Mouse (Mus musculus) forebrain, embryonic 16.5 days (tissue): ENCODE results near the gene BC028528. TPM values are rescaled to one million over a fixed set of nuclear protein-coding genes. Genes with fewer than 3 reads are reported as not detected.
"Not testable (repeated sequence)": the region's sequence is repeated elsewhere in the genome, so short reads cannot be mapped to it uniquely, and the experiment has no call there.

Experiments used
- ATAC-seq: fragments of 200-750 bp; cut with Nextera tagmentation; 2 replicates; pipeline ENCODE4 v1.8.0; 2017; ENCODE audit warnings: mild to moderate bottlenecking, moderate library complexity
- H3K27ac ChIP-seq: fragments of 300-500 bp; sonication (generic); 2 replicates; pipeline ENCODE4 v1.5.1; 2014; ENCODE audit warnings: low read length, control low read depth
- H3K27me3 ChIP-seq: fragments of 300-500 bp; sonication (generic); replicated peaks from 2 replicates; pipeline ENCODE4 v1.6.1; 2014; ENCODE audit warnings: low read length; ENCODE audit not compliant: control insufficient read depth, insufficient read depth
- H3K36me3 ChIP-seq: fragments of 300-500 bp; sonication (generic); 2 replicates; pipeline ENCODE4 v1.6.1; 2014; ENCODE audit not compliant: control insufficient read depth, insufficient read depth
- H3K4me1 ChIP-seq: fragments of 300-500 bp; sonication (generic); replicated peaks from 2 replicates; pipeline ENCODE4 v1.6.1; 2014; ENCODE audit warnings: low read length; ENCODE audit not compliant: control insufficient read depth, insufficient read depth
- H3K4me2 ChIP-seq: fragments of 300-500 bp; sonication (generic); 2 replicates; pipeline ENCODE4 v1.6.1; 2014; ENCODE audit warnings: mild to moderate bottlenecking, low read length, control low read depth
- H3K4me3 ChIP-seq: fragments of 300-500 bp; sonication (generic); replicated peaks from 2 replicates; pipeline ENCODE4 v1.5.1; 2014; ENCODE audit warnings: mild to moderate bottlenecking, low read length, control low read depth
- H3K9ac ChIP-seq: fragments of 300-500 bp; sonication (generic); replicated peaks from 2 replicates; pipeline ENCODE4 v1.6.1; 2014; ENCODE audit warnings: low read depth, low read length, control low read depth
- H3K9me3 ChIP-seq: fragments of 300-500 bp; sonication (generic); 2 replicates; pipeline ENCODE4 v1.6.1; 2016; ENCODE audit warnings: low read length; ENCODE audit not compliant: control insufficient read depth
- WGBS: fragments of 180-500 bp; shearing (Covaris S2); extraction: QIAGEN DNeasy Blood & Tissue Kit; methylation state at CpG from one replicate; pipeline ENCODE4 v1.1.7; 2014; 5-methylcytosine and 5-hydroxymethylcytosine counted together
- polyA plus RNA-seq: library from polyadenylated mRNA; unstranded; fragments of >200 nt; fragmentation: Nextera tagmentation; extraction: Ambion mirVana; gene quantifications from 2 replicates; pipeline ENCODE4 v1.2.1, GENCODE M21; 2015

The BC028528 gene
- polyA plus RNA-seq, 1 experiment from 2014 or later: 13.8 TPM

DNA sequence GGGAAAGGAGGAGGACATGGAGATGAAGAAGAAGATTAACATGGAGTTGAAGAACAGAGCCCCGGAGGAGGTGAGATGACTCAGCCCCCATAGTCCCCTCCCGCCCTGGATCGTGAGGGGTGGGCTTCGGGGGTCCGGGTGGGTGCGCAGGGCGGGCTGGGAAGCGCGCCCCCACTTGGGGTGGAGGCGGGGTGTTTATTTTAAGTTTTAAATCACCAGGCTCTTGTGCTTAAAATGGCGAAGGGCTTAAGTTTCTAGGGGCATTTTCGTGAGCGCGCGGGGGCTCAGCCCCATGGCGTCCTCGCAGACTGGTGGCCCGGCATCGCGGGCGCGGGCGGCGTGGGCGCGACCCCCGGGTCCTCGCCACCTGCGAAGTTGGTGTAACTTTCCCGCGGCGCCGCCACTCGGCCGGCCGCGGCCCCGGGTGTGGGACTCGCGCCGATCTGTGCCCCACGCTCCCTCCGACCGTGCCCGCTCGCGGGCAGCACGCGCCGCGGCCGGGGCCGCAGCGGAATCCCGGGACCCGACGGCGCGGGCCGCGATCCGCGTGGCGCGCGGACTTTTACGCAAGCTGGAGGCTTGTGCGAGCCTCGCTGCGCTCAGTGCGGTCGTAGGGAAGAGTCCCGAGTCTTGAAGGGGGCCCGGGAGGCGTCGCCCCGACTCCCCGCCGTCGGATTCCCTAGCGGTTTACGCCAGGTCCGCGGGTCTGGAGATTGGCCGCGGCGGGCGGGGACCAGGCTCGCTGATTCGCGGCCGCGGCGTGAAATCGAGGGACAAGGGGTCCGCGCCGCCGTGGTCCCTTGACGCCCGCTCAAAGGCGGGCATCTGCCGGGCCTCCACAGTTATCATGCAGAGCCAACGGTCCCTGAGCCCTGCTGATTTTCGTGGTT is 38.0 kb upstream of the BC028528 start:
- Histone ChIP-seq H3K27me3 (no peaks in the 10 kb centered on the region), H3K9me3 (no peaks in the 10 kb centered on the region), H3K4me1 (peaks cover 13% of the 10 kb centered on the region), H3K36me3 (peaks cover 3% of the 10 kb centered on the region; the same call in 1 of the 2 replicates), H3K9ac (peak overlapping the region; percentile 84), H3K27ac (peak overlapping the region; percentile 91), H3K4me3 (peak overlapping the region; percentile 79), H3K4me2 (peak overlapping the region; percentile 78)
- under 1% methylated on average over 99 of the region's 105 CpGs for WGBS
- ATAC-seq: peak; percentile 30

DNA sequence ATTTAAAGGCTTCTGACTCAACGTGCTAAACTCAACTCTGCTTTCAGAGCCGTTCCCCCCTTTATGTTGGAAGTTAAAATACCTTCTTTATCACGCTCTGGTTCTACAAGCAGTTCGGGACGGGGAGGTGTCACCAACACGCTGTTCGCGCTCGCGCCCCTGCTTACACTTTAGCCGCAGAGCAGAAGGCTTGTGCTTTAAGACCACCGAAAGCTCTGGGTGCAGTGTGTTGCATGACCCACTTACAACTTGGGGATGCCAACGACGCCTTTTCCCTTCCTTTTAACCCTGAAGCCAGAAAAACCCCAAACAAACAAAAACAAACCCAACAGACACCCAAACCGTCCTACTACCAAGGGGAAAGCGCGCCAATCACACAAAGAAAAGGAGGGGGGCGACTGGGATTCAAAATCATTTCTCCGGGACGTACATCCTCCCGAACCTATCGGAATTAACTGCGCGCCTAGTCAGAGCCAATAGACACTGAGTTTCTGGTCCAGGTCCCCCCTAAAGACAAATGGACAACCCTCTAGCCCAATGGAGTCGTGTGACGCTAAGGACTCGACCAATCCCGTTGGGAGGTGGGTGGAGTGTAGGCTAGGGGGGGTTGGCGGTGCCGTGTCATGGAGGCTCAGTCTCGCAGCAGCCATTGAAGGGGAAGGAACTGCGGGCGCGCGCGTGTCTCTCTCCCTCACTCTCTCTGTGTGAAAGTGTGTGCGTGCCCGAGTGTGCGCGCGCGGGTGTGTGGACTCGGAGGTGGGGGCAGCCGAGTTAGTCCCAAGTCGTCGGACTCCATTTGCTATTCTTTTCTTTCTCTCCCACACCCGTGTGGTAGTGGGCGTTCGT is 37.1 kb upstream of the BC028528 start, which contains the start of gene Anp32e:
Anp32e (plus strand) TSS at position 589 of the 846 bp plus-strand sequence.
- peak; percentile 100 for ATAC-seq
- Histone ChIP-seq H3K9ac (peak within 1 kb of the TSS; percentile 84), H3K4me1 (peaks cover 13% of the 10 kb centered on the region), H3K4me3 (peak within 1 kb of the TSS; percentile 79), H3K27ac (peak within 1 kb of the TSS; percentile 91), H3K36me3 (no peaks in the 10 kb centered on the region), H3K9me3 (no peaks in the 10 kb centered on the region), H3K27me3 (no peaks in the 10 kb centered on the region), H3K4me2 (peak within 1 kb of the TSS; percentile 78)
- under 1% methylated on average over 49 of the region's 49 CpGs for WGBS

DNA sequence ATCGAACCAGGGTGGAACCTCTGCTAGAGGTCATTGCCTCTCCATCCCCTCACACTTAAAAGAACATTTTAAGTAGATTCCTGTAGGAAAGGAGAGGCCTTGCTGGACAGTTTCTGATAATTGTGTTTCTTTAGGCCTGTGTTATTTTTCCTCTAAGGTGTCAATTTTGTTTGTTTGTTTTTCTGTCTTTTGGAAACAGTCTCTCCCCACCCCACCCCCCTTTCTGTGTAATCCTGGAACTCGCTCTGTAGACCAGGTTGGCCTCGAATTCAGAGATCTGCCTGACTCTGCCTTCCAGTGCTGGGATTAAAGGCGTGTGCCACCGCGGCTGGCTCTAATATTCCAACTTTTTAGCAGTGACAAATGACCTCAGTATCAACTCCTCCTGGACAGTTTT is 36.5 kb upstream of the BC028528 start:
- Histone ChIP-seq H3K4me1 (peaks cover 13% of the 10 kb centered on the region), H3K36me3 (no peaks in the 10 kb centered on the region), H3K9me3 (no peaks in the 10 kb centered on the region), H3K4me2 (peak overlapping the region; percentile 64), H3K27ac (peak overlapping the region; percentile 68), H3K4me3 (peak overlapping the region; percentile 79), H3K27me3 (no peaks in the 10 kb centered on the region), H3K9ac (peak overlapping the region; percentile 45; the same call in 1 of the 2 replicates)
- WGBS: 77% methylated on average over 6 of the region's 6 CpGs
- no peak for ATAC-seq

DNA sequence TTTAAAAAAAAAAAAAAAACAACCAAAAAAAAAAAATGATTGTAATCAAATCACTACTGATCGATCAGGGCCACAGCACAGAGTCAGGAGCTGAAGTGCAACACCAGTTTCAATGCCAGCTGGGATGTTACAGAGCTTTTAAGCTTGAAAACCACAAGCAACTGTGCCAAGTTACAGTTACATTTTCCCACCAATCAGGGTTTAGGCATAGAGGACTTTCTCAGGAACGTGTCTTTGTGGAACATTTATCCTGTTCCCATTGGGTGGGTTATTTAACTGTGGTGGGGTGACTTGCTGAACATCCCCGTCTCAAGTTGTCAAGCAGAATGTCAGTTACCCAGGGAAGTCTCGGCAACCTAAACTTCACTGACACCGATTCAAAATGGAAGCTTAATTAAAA is 33.3 kb upstream of the BC028528 start:
- Histone ChIP-seq H3K9me3 (no peaks in the 10 kb centered on the region), H3K36me3 (no peaks in the 10 kb centered on the region), H3K27ac (no peak overlapping the region), H3K9ac (no peak overlapping the region), H3K4me1 (peaks cover 5% of the 10 kb centered on the region; the same call in 1 of the 2 replicates), H3K4me3 (no peak overlapping the region), H3K27me3 (no peaks in the 10 kb centered on the region), H3K4me2 (no peak overlapping the region)
- ATAC-seq: no peak
- 84% methylated on average over 5 of the region's 5 CpGs for WGBS

DNA sequence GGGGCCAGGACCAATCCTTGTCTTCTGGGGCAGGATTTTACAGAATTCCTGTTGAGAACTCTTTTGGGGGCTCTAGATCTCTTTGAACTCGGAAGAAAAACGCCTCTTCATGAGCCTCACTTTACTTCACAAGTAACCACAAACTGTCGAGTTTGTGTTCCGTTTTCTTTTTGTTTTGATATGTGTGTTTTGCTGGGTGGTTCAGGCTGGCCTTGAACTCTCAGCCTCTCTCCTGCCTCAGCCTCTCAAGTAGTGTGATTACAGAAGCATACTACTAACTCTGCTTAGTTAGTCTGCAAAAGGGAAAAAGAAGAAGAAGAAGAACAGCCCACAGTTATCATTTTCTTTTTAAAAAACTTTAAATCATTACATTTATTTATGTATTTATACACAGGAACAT is 32.4 kb upstream of the BC028528 start:
- ATAC-seq: no peak

DNA sequence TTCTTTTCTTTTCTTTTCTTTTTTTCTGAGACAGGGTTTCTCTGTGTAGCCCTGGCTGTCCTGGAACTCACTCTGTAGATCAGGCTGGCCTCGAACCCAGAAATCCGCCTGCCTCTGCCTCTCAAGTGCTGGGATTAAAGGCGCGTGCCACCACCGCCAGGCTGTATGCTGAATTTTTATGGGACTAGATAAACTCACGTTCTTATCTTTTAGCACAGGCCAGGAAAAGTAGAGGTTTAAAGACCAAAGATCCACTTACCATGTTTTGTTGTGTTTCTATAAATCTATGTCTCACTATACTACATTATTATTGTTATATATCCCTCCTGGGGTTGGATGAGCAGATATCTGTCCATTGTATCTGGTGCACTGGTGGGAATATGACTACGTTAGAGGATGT is 31.6 kb upstream of the BC028528 start:
- 93% methylated on average over 7 of the region's 7 CpGs for WGBS
- not testable (repeated sequence) for H3K4me3 ChIP-seq, H3K4me1 ChIP-seq, H3K9ac ChIP-seq, H3K36me3 ChIP-seq, H3K27me3 ChIP-seq, H3K4me2 ChIP-seq, ATAC-seq, H3K9me3 ChIP-seq, H3K27ac ChIP-seq

More for the DNA sequence above, 32.4 kb upstream of the BC028528 start:
- H3K9ac ChIP-seq: no peak overlapping the region
- no peaks in the 10 kb centered on the region for H3K36me3 ChIP-seq
- no peak overlapping the region for H3K4me2 ChIP-seq
- no peak overlapping the region for H3K4me3 ChIP-seq
- H3K9me3 ChIP-seq: no peaks in the 10 kb centered on the region
- no peak overlapping the region for H3K27ac ChIP-seq
- no peaks in the 10 kb centered on the region for H3K27me3 ChIP-seq
- 67% methylated on average over 4 of the region's 4 CpGs for WGBS
- H3K4me1 ChIP-seq: peaks cover 5% of the 10 kb centered on the region; the same call in 1 of the 2 replicates

DNA sequence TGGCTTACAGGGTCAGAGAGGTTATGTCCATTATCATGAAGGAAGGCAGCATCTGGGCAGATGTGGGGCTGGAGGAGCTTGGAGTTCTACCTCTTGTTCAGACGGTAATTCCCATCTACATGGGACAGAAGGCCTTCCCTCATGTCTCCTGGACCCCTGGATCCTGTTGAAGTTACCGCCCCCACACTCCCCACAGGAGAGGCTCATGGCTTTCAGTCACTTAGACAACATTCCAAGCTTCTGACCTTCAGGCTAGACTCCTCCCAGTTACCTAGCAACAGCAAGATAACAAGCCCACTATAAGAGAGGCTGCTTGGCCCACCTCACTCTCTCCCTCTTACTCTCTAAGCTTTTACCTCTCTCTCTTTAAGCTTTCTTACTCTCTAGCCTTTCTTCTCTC is 28.7 kb upstream of the BC028528 start:
- not testable (repeated sequence) for H3K4me3 ChIP-seq, H3K27me3 ChIP-seq, H3K9me3 ChIP-seq, H3K27ac ChIP-seq, H3K4me2 ChIP-seq, ATAC-seq, H3K4me1 ChIP-seq, H3K36me3 ChIP-seq, H3K9ac ChIP-seq
- 63% methylated on average over 2 of the region's 2 CpGs for WGBS

DNA sequence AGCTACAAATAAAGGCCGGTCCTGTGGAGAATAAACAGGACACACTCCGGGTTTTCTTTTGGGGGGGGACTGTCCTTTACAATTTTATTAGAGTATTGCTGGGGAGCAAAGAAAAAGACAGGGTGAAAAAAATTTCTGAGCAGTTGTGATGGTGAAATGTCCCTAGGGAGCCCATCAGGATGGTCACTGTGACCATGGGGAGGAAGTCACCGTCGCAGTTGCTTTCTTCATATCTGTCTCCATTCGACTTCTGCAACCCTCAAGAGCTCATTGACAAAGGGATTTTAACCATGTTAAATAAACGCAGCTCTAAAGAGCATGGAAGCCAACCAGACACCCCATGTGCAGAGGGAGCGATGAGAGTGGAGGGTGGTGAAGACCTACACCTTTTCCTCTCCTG is 25.0 kb upstream of the BC028528 start:
- H3K4me3 ChIP-seq: no peak overlapping the region
- no peaks in the 10 kb centered on the region for H3K27me3 ChIP-seq
- H3K4me1 ChIP-seq: no peaks in the 10 kb centered on the region
- H3K27ac ChIP-seq: no peak overlapping the region
- no peak for ATAC-seq
- no peak overlapping the region for H3K4me2 ChIP-seq
- no peak overlapping the region for H3K9ac ChIP-seq
- no peaks in the 10 kb centered on the region for H3K9me3 ChIP-seq
- H3K36me3 ChIP-seq: no peaks in the 10 kb centered on the region
- WGBS: 80% methylated on average over 7 of the region's 7 CpGs

DNA sequence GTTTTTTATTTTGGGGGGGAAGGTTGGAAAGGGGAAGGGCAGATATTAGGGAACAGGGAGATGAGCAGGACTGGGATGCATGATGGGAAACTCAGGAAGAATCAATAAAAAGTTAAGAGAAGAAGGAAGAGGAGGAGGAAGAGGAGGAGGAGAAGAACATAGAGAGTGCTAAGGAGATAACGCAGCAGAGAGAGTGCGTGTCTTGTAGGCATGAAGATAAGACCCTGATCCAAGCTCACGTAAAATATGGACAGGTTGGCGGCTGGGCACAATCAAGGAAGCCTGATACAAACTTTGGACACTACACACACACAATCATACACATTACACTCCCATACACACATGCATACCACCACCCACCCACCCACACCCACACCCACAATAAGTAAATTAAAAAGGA is 22.9 kb upstream of the BC028528 start:
- H3K4me2 ChIP-seq: no peak overlapping the region
- no peaks in the 10 kb centered on the region for H3K36me3 ChIP-seq
- H3K4me3 ChIP-seq: no peak overlapping the region
- 94% methylated on average over 4 of the region's 4 CpGs for WGBS
- no peaks in the 10 kb centered on the region for H3K9me3 ChIP-seq
- no peaks in the 10 kb centered on the region for H3K27me3 ChIP-seq
- no peak overlapping the region for H3K9ac ChIP-seq
- H3K4me1 ChIP-seq: no peaks in the 10 kb centered on the region
- H3K27ac ChIP-seq: no peak overlapping the region
- no peak for ATAC-seq
